Mouse (Mus musculus) midbrain, embryonic 12.5 days (tissue): Measurements from ENCODE around the gene Litaf. TPM values are rescaled to one million over a fixed set of nuclear protein-coding genes. Genes with fewer than 3 reads are reported as not detected.

ENCODE experiments used
- ATAC-seq: fragments of 200-750 bp; cut with Nextera tagmentation; 2 replicates; pipeline ENCODE4 v1.8.0; 2017; ENCODE audit warnings: low read depth, moderate TSS enrichment, moderate library complexity; ENCODE audit not compliant: low FRiP score
- H3K27ac ChIP-seq: fragments of 300-500 bp; sonication (generic); replicated peaks from 2 replicates; pipeline ENCODE4 v1.5.1; 2016; ENCODE audit warnings: mild to moderate bottlenecking
- H3K27me3 ChIP-seq: fragments of 300-500 bp; sonication (generic); 2 replicates; pipeline ENCODE4 v1.6.1; 2016; ENCODE audit warnings: mild to moderate bottlenecking
- H3K36me3 ChIP-seq: fragments of 300-500 bp; sonication (generic); 2 replicates; pipeline ENCODE4 v1.6.1; 2016
- H3K4me1 ChIP-seq: fragments of 300-500 bp; sonication (generic); 2 replicates; pipeline ENCODE4 v1.6.1; 2016
- H3K4me2 ChIP-seq: fragments of 300-500 bp; sonication (generic); replicated peaks from 2 replicates; pipeline ENCODE4 v1.6.1; 2016; ENCODE audit warnings: mild to moderate bottlenecking, moderate library complexity
- H3K4me3 ChIP-seq: fragments of 300-500 bp; sonication (generic); 2 replicates; pipeline ENCODE4 v1.5.1; 2016; ENCODE audit warnings: mild to moderate bottlenecking
- H3K9ac ChIP-seq: fragments of 300-500 bp; sonication (generic); replicated peaks from 2 replicates; pipeline ENCODE4 v1.6.1; 2016; ENCODE audit warnings: mild to moderate bottlenecking, moderate library complexity
- H3K9me3 ChIP-seq: fragments of 300-500 bp; sonication (generic); 2 replicates; pipeline ENCODE4 v1.6.1; 2016; ENCODE audit warnings: mild to moderate bottlenecking
- WGBS: fragments of 180-500 bp; shearing (Covaris S2); methylation state at CpG from one replicate; pipeline ENCODE4 v1.1.7; 2016; 5-methylcytosine and 5-hydroxymethylcytosine counted together
- polyA plus RNA-seq: library from polyadenylated mRNA; unstranded; fragments of >200 nt; fragmentation: Nextera tagmentation; extraction: Ambion mirVana; gene quantifications from 2 replicates; pipeline ENCODE4 v1.2.1, GENCODE M21; 2016

Litaf gene
- polyA plus RNA-seq, 1 experiment from 2014 or later = 42.4 TPM

DNA sequence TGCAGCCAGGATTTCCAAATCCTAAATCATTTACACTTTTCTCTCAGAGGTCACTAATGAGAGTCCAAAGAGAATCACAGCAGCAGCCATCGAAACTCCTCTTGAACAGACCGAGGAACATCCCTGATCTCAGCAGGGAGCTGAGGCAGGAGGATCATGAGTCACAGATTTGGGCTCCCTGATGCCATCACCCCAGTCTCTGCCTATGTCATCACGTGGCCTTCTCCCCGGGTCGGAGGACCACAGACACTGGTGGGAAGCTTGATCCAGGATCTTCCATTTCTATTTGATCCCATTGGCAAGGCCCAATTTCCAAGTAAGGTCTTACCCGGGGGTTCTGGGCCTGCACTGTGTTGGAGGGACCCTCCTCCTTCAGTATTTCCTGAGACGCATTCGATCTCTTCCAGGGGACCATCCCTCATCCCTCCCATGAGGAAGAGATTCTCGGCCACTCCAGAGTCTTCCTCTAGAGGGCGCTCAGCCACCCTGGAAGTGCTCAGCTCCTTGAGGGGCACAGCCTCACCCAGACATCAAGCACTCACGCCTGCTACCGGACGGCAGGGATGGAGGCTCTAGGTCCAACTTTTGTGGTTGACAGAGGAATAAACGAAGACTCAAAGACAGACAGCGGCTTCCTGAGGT lies 30.0 kb downstream of the Litaf start:
- Histone ChIP-seq H3K9ac (no peak overlapping the region), H3K9me3 (no peaks in the 10 kb centered on the region), H3K4me2 (no peak overlapping the region), H3K4me1 (no peaks in the 10 kb centered on the region), H3K27ac (no peak overlapping the region), H3K36me3 (no peaks in the 10 kb centered on the region), H3K27me3 (no peaks in the 10 kb centered on the region), H3K4me3 (no peak overlapping the region)
- peak; percentile 66 for ATAC-seq
- WGBS = 24% methylated on average over 15 of the region's 15 CpGs

GRCm38 (mm10) chr16:11035273-11035672 lies 30.7 kb downstream of the Litaf start:
- H3K4me3 ChIP-seq = no peak overlapping the region
- H3K9me3 ChIP-seq = no peaks in the 10 kb centered on the region
- H3K4me2 ChIP-seq = no peak overlapping the region
- H3K4me1 ChIP-seq = no peaks in the 10 kb centered on the region
- H3K27me3 ChIP-seq = no peaks in the 10 kb centered on the region
- no peaks in the 10 kb centered on the region for H3K36me3 ChIP-seq
- H3K9ac ChIP-seq = no peak overlapping the region
- no peak for ATAC-seq
- WGBS = 87% methylated on average over 9 of the region's 9 CpGs
- H3K27ac ChIP-seq = no peak overlapping the region

DNA sequence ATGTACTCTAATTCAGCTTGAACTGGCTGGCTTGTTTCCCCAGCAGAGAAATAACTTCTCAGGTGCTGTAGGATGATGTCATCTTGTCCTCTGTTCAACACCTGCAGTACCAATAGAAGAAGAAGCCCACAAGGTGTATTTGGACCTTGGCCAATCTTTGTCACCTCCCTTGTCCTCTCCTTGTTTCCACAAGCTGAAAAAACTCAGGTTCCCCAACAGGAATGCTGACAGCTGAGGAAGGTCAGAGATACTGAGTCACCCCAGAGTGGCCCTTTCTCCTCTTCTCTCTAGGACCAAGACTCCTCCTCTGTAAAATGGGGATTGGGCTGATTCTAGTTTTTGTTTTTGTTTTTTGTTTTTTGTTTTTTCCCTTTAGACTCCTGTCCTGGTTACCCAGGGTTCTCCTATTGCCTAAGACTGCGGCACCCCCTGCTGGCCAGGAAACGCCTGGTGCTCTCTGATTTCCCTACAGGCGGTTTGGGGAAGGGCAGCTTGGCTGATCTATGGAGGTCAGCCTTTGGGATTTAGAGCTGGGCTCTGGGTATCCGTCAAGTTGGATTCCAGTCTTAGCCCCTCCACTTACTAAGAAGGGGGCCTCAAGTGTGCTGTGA lies 31.7 kb downstream of the Litaf start:
- Histone ChIP-seq H3K27me3 (no peaks in the 10 kb centered on the region), H3K4me1 (no peaks in the 10 kb centered on the region), H3K4me2 (no peak overlapping the region), H3K4me3 (no peak overlapping the region), H3K27ac (no peak overlapping the region), H3K36me3 (no peaks in the 10 kb centered on the region), H3K9me3 (no peaks in the 10 kb centered on the region), H3K9ac (no peak overlapping the region)
- ATAC-seq = peak; percentile 53; the same call in 1 of the 2 replicates
- WGBS = 2% methylated on average over 4 of the region's 4 CpGs

GRCm38 (mm10) chr16:11031320-11031719 lies 34.6 kb downstream of the Litaf start:
- H3K4me2 ChIP-seq = no peak overlapping the region
- WGBS = 70% methylated on average over 3 of the region's 3 CpGs
- no peaks in the 10 kb centered on the region for H3K9me3 ChIP-seq
- H3K27ac ChIP-seq = no peak overlapping the region
- no peaks in the 10 kb centered on the region for H3K27me3 ChIP-seq
- no peaks in the 10 kb centered on the region for H3K36me3 ChIP-seq
- H3K4me1 ChIP-seq = no peaks in the 10 kb centered on the region
- no peak for ATAC-seq
- H3K4me3 ChIP-seq = no peak overlapping the region
- no peak overlapping the region for H3K9ac ChIP-seq

GRCm38 (mm10) chr16:11030844-11031243 lies 35.1 kb downstream of the Litaf start:
- no peak overlapping the region for H3K4me2 ChIP-seq
- 86% methylated on average over 4 of the region's 4 CpGs for WGBS
- H3K27ac ChIP-seq = no peak overlapping the region
- no peak overlapping the region for H3K9ac ChIP-seq
- no peak for ATAC-seq
- no peaks in the 10 kb centered on the region for H3K4me1 ChIP-seq
- H3K9me3 ChIP-seq = no peaks in the 10 kb centered on the region
- H3K4me3 ChIP-seq = no peak overlapping the region
- H3K36me3 ChIP-seq = no peaks in the 10 kb centered on the region
- H3K27me3 ChIP-seq = no peaks in the 10 kb centered on the region

DNA sequence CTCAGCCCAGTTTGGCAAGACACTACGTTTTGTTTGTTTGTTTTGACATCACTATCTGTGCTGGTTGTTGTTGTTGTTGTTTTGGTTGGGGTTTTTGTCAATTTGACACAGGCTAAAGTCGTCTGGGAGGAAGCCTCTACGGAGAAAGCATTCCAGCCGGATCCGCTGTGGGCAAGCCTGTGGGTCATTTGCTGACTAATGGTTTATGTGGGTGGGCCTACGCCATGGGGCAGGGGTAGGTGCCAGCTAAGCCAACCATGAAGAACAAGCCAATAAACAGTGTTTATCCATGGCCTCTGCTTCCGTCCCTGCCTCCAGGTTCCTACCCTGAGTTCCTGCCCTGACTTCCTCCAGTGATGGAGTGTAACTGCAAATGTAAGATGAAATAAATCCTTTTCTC lies 37.8 kb downstream of the Litaf start:
- H3K9ac ChIP-seq = no peak overlapping the region
- H3K4me3 ChIP-seq = no peak overlapping the region
- H3K36me3 ChIP-seq = no peaks in the 10 kb centered on the region
- no peaks in the 10 kb centered on the region for H3K27me3 ChIP-seq
- ATAC-seq = no peak
- H3K27ac ChIP-seq = no peak overlapping the region
- H3K4me1 ChIP-seq = no peaks in the 10 kb centered on the region
- H3K9me3 ChIP-seq = no peaks in the 10 kb centered on the region
- no peak overlapping the region for H3K4me2 ChIP-seq
- 88% methylated on average over 7 of the region's 7 CpGs for WGBS

DNA sequence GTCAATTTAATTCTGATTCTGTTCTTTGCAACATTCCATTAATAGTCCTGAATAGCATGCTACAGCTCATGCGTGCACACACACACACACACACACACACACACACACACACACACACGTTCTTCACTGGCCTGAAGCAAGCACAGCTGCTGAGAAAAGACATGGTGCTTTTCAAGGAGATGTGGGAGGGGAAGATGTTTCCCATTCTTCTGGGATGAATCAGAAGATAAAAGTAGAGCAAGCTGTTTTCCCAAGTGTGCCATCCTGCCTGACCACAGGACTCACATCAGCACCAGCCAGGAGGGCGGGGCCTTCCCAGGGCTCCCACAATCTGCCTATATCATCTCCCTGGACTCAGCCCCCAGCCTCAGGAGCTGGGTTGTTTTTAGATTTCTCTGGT lies 41.1 kb downstream of the Litaf start:
- H3K4me1 ChIP-seq = no peaks in the 10 kb centered on the region
- H3K9me3 ChIP-seq = no peaks in the 10 kb centered on the region
- no peak overlapping the region for H3K4me3 ChIP-seq
- no peaks in the 10 kb centered on the region for H3K27me3 ChIP-seq
- no peak overlapping the region for H3K27ac ChIP-seq
- no peak overlapping the region for H3K4me2 ChIP-seq
- no peak for ATAC-seq
- WGBS = 82% methylated on average over 3 of the region's 3 CpGs
- no peak overlapping the region for H3K9ac ChIP-seq
- H3K36me3 ChIP-seq = no peaks in the 10 kb centered on the region

- Histone ChIP-seq H3K9me3 (no peaks in the 10 kb centered on the region), H3K4me2 (no peak overlapping the region), H3K9ac (no peak overlapping the region), H3K36me3 (no peaks in the 10 kb centered on the region), H3K4me3 (no peak overlapping the region), H3K4me1 (no peaks in the 10 kb centered on the region), H3K27ac (no peak overlapping the region), H3K27me3 (no peaks in the 10 kb centered on the region)
- WGBS = 84% methylated on average over 5 of the region's 5 CpGs
- no peak for ATAC-seq
Observed at GRCm38 (mm10) chr16:11023618-11024017, 42.3 kb downstream of the Litaf start.

- Histone ChIP-seq H3K9ac (no peak overlapping the region), H3K36me3 (no peaks in the 10 kb centered on the region), H3K27ac (no peak overlapping the region), H3K9me3 (no peaks in the 10 kb centered on the region), H3K4me1 (no peaks in the 10 kb centered on the region), H3K4me3 (no peak overlapping the region), H3K4me2 (no peak overlapping the region), H3K27me3 (no peaks in the 10 kb centered on the region)
- 92% methylated on average over 4 of the region's 4 CpGs for WGBS
- ATAC-seq = no peak
Observed at GRCm38 (mm10) chr16:11022113-11022489, 43.9 kb downstream of the Litaf start.

- Histone ChIP-seq H3K36me3 (no peaks in the 10 kb centered on the region), H3K27ac (peak overlapping the region; percentile 47)
- peak; percentile 83 for ATAC-seq
Observed at GRCm38 (mm10) chr16:11021403-11022112, 44.4 kb downstream of the Litaf start.

DNA sequence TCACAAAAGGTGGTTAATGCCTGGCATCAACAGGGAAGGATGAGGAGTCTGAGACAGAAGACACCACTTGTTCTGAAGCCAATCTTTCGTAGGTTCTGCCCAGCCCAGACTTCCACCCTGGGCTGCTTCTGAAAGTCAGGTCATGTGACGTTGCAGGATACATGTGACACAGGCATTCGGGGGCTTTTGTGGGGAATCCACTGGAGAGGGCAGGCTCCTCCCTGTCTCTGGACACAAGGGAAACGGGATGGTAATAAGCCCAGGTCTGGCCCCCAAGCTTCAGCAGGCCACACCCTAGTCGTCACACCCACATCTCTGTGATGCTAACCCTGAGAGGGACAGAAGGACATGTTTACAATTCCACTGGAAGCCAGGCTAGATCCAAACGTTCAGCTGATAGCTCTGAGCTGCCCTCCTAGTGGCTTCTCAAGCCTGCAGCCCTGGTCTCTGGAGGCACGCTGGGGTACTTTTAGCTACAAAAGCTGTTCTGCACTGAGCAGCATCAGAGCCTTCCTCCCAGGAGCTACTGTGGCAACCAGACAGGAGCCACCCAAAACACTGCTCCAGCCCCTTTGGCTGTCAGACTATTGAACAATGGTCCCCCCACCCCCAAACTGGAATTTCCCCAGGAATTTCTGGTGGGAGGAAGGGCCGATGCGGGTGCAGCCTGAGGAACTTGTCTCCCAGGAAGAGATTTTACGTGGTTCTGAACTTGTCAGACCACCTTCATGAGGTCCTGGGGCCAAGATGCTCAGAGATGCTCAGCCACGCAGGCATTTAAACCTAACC lies 48.0 kb downstream of the Litaf start:
- Histone ChIP-seq H3K9ac (no peak overlapping the region), H3K4me1 (no peaks in the 10 kb centered on the region; the same call in 1 of the 2 replicates), H3K4me3 (no peak overlapping the region), H3K27me3 (no peaks in the 10 kb centered on the region), H3K27ac (no peak overlapping the region), H3K4me2 (no peak overlapping the region), H3K36me3 (no peaks in the 10 kb centered on the region), H3K9me3 (no peaks in the 10 kb centered on the region)
- ATAC-seq = no peak
- 61% methylated on average over 11 of the region's 11 CpGs for WGBS

More at GRCm38 (mm10) chr16:11021403-11022112, 44.4 kb downstream of the Litaf start:
- Histone ChIP-seq H3K4me3 (no peak overlapping the region), H3K4me2 (no peak overlapping the region), H3K27me3 (no peaks in the 10 kb centered on the region), H3K4me1 (no peaks in the 10 kb centered on the region), H3K9me3 (no peaks in the 10 kb centered on the region), H3K9ac (no peak overlapping the region)
- 71% methylated on average over 3 of the region's 3 CpGs for WGBS

- Histone ChIP-seq H3K4me1 (peaks cover 10% of the 10 kb centered on the region), H3K9me3 (no peaks in the 10 kb centered on the region), H3K27ac (no peak overlapping the region), H3K27me3 (no peaks in the 10 kb centered on the region), H3K4me2 (no peak overlapping the region), H3K36me3 (no peaks in the 10 kb centered on the region), H3K4me3 (no peak overlapping the region), H3K9ac (no peak overlapping the region)
- WGBS = 90% methylated on average over 4 of the region's 4 CpGs
- no peak for ATAC-seq
Observed at GRCm38 (mm10) chr16:11016353-11016752, 49.6 kb downstream of the Litaf start.
